Mouse (Mus musculus) gastrocnemius, postnatal 36 days (tissue): ENCODE results near the gene Cyp11a1. TPM values are rescaled to one million over a fixed set of nuclear protein-coding genes. Genes with fewer than 3 reads are reported as not detected.

ENCODE experiments used
- DNase-seq, 2 experiments: peaks; one replicate each; pipeline ENCODE4 v3.0.0; 2022
- intact Hi-C: fragments of 180-260 bp; cut with DNase I; formaldehyde crosslinking; loops from one replicate; pipeline ENCODE4 v1.15.1; 2025
- total RNA-seq, 2 experiments: library from RNA; stranded (reverse); gene quantifications; 2 replicates each; pipeline ENCODE4 v1.2.3; 2021

Cyp11a1 gene
- total RNA-seq, 2 experiments from 2014 or later, result not detected

GRCm38 (mm10) chr9:58065532-58065931 lies 59.3 kb downstream of the Cyp11a1 start:
- intact Hi-C loops, result no loop called here
- DNase-seq, result no peak

GRCm38 (mm10) chr9:58065977-58066730 lies 59.9 kb downstream of the Cyp11a1 start:
- DNase-seq, result no peak
- intact Hi-C loops, result no loop called here

- no peak for DNase-seq
- intact Hi-C loops, result no loop called here
Observed at GRCm38 (mm10) chr9:58066731-58067095, 60.5 kb downstream of the Cyp11a1 start.

GRCm38 (mm10) chr9:58067546-58067945 lies 61.3 kb downstream of the Cyp11a1 start:
- intact Hi-C loops, result no loop called here
- DNase-seq, result no peak

GRCm38 (mm10) chr9:58074561-58074960 lies 68.3 kb downstream of the Cyp11a1 start:
- no peak for DNase-seq
- intact Hi-C loops, result no loop called here

Other genes with a start within 250 kb of the Cyp11a1 start
- gene Clk3, start 240.6 kb upstream of the Cyp11a1 start, total RNA-seq, result 10 to 100 TPM; 35.9 to 37.7 TPM
- 1 to 10 TPM; 2.4 to 3.5 TPM for gene Arid3b, start 169.6 kb upstream of the Cyp11a1 start, total RNA-seq
- gene Ubl7, start 95.4 kb upstream of the Cyp11a1 start, total RNA-seq, result 10 to 100 TPM; 65.2 to 80.4 TPM
- 10 to 100 TPM in 1 of 2 experiments, 1 to 10 TPM in 1; 7.9 to 12.5 TPM for gene Sema7a, start 66.3 kb upstream of the Cyp11a1 start, total RNA-seq
- under 1 TPM; 0.18 to 0.69 TPM for gene Stra6, start 57.4 kb downstream of the Cyp11a1 start, total RNA-seq
- not detected for gene Ccdc33, start 112.4 kb downstream of the Cyp11a1 start, total RNA-seq
- gene Islr, start 197.9 kb downstream of the Cyp11a1 start, total RNA-seq, result 10 to 100 TPM; 20.5 to 24.0 TPM
- 1 to 10 TPM; 2.6 to 4.7 TPM for gene Islr2, start 197.9 kb downstream of the Cyp11a1 start, total RNA-seq
- gene Pml, start 243.4 kb downstream of the Cyp11a1 start, total RNA-seq, result 1 to 10 TPM; 4.0 to 4.3 TPM
- 1 to 10 TPM; 5.5 to 7.5 TPM for gene Stoml1, start 246.8 kb downstream of the Cyp11a1 start, total RNA-seq